Mouse (Mus musculus): ENCODE results near the gene Phkb. TPM values are rescaled to one million over a fixed set of nuclear protein-coding genes. Genes with fewer than 3 reads are reported as not detected.

The Phkb gene
- total and polyA plus RNA-seq, 3 experiments, result 14.1 to 18.6 TPM; not detected in 1

GRCm38 (mm10) chr8:85926107-85926506 lies 85.3 kb downstream of the Phkb start (continued):
- no peak for TF ChIP-seq USF2 (IDR thresholded peaks at IDR 0.05; ENCODE audit: borderline replicate concordance in 1 of 2, insufficient read depth in 1 of 2, low read depth in 1 of 2, low read length in 2 of 2)

GRCm38 (mm10) chr8:85936148-85936547 lies 95.4 kb downstream of the Phkb start:
- Histone ChIP-seq H3K9ac (ENCODE audit: control insufficient read depth, low read depth, low read length, poor library complexity, severe bottlenecking) (no peak overlapping the region), H3K4me3 (ENCODE audit: control insufficient read depth in 1 of 2, insufficient read depth in 1 of 2, low read depth in 2 of 2, low read length in 2 of 2) (no peak overlapping the region), H3K4me1 (ENCODE audit: control insufficient read depth in 1 of 2, insufficient read depth in 2 of 2, low read length in 2 of 2) (no peaks in the 10 kb centered on the region), H3K36me3 (ENCODE audit: control insufficient read depth in 1 of 2, insufficient read depth in 2 of 2, low read length in 2 of 2) (no peaks in the 10 kb centered on the region; a peak in 2 of 4 replicates), H3K79me2 (ENCODE audit: control insufficient read depth, insufficient read depth, low read length, poor library complexity) (no peaks in the 10 kb centered on the region), H3K27me3 (ENCODE audit: control insufficient read depth in 1 of 2, insufficient read depth in 2 of 2, low read length in 2 of 2) (no peaks in the 10 kb centered on the region), H3K27ac (ENCODE audit: control insufficient read depth, low read depth, low read length) (no peak overlapping the region), H3K9me3 (replicated peaks; ENCODE audit: insufficient read depth, low read length) (no peaks in the 10 kb centered on the region)
- TF ChIP-seq HCFC1 (IDR thresholded peaks at IDR 0.05; ENCODE audit: low read depth, low read length) (no peak), E2F4 (IDR thresholded peaks at IDR 0.05; ENCODE audit: borderline replicate concordance, low read depth, low read length) (no peak), ZNF384 (IDR thresholded peaks at IDR 0.05; ENCODE audit: low read depth, low read length) (no peak), NRF1 (IDR thresholded peaks at IDR 0.05; ENCODE audit: insufficient read depth, low read depth, low read length, poor library complexity, severe bottlenecking) (no peak), POLR2A (IDR thresholded peaks at IDR 0.05; ENCODE audit: control insufficient read depth in 1 of 2, insufficient read depth in 1 of 2, low read depth in 1 of 2, low read length in 2 of 2, poor library complexity in 1 of 2) (no peak), POLR2AphosphoS5 (IDR thresholded peaks at IDR 0.05; ENCODE audit: borderline replicate concordance, low read depth, low read length) (no peak), MAFK (IDR thresholded peaks at IDR 0.05; ENCODE audit: borderline replicate concordance, low read depth, low read length) (no peak), ZKSCAN1 (IDR thresholded peaks at IDR 0.05; ENCODE audit: low read depth, low read length) (no peak), JUND (IDR thresholded peaks at IDR 0.05; ENCODE audit: low read depth, low read length) (no peak), KAT2A (conservative IDR thresholded peaks at IDR 0.05; ENCODE audit: low read depth, low read length) (no peak), USF2 (IDR thresholded peaks at IDR 0.05; ENCODE audit: borderline replicate concordance in 1 of 2, insufficient read depth in 1 of 2, low read depth in 1 of 2, low read length in 2 of 2) (no peak), ELF1 (IDR thresholded peaks at IDR 0.05; ENCODE audit: low read depth, low read length) (no peak), TAL1 (IDR thresholded peaks at IDR 0.05; ENCODE audit: low read length) (no peak)
- DNase-seq (ENCODE audit: low read depth, low spot score), result no peak

GRCm38 (mm10) chr8:85937343-85937742 lies 96.6 kb downstream of the Phkb start:
- no peaks in the 10 kb centered on the region for H3K4me1 ChIP-seq (ENCODE audit: control insufficient read depth in 1 of 2, insufficient read depth in 2 of 2, low read length in 2 of 2)
- no peak overlapping the region for H3K4me3 ChIP-seq (ENCODE audit: control insufficient read depth in 1 of 2, insufficient read depth in 1 of 2, low read depth in 2 of 2, low read length in 2 of 2)
- peaks cover 0 to 3% of the 10 kb centered on the region in 2 experiments; a peak in 2 of 4 replicates for H3K36me3 ChIP-seq (ENCODE audit: control insufficient read depth in 1 of 2, insufficient read depth in 2 of 2, low read length in 2 of 2)
- H3K9ac ChIP-seq (ENCODE audit: control insufficient read depth, low read depth, low read length, poor library complexity, severe bottlenecking), result no peak overlapping the region
- no peak for TF ChIP-seq EP300 (IDR thresholded peaks at IDR 0.05; ENCODE audit: low read depth in 1 of 2, low read length in 2 of 2)
- no peak for TF ChIP-seq SMC3 (IDR thresholded peaks at IDR 0.05; ENCODE audit: low read depth, low read length)
- TF ChIP-seq NELFE (IDR thresholded peaks at IDR 0.05; ENCODE audit: low read depth, low read length), result no peak
- TF ChIP-seq KAT2A (conservative IDR thresholded peaks at IDR 0.05; ENCODE audit: low read depth, low read length), result no peak
- no peak for TF ChIP-seq TAL1 (IDR thresholded peaks at IDR 0.05; ENCODE audit: low read length)
- TF ChIP-seq MYC (IDR thresholded peaks at IDR 0.05; ENCODE audit: low read depth, low read length), result no peak
- TF ChIP-seq MAZ (IDR thresholded peaks at IDR 0.05; ENCODE audit: low read depth, low read length), result no peak
- TF ChIP-seq CHD1 (IDR thresholded peaks at IDR 0.05; ENCODE audit: low read depth, low read length), result no peak
- TF ChIP-seq GATA1 (IDR thresholded peaks at IDR 0.05; ENCODE audit: low read depth, low read length), result no peak
- no peak for TF ChIP-seq CHD2 (IDR thresholded peaks at IDR 0.05; ENCODE audit: low read length)
- TF ChIP-seq POLR2A (IDR thresholded peaks at IDR 0.05; ENCODE audit: control insufficient read depth in 1 of 2, insufficient read depth in 1 of 2, low read depth in 1 of 2, low read length in 2 of 2, poor library complexity in 1 of 2), result no peak
- TF ChIP-seq TCF12 (IDR thresholded peaks at IDR 0.05; ENCODE audit: low read depth, low read length), result no peak
- TF ChIP-seq ETS1 (IDR thresholded peaks at IDR 0.05; ENCODE audit: low read depth, low read length), result no peak
- no peak for TF ChIP-seq BHLHE40 (IDR thresholded peaks at IDR 0.05; ENCODE audit: borderline replicate concordance, low read depth, low read length)
- no peak for TF ChIP-seq UBTF (IDR thresholded peaks at IDR 0.05; ENCODE audit: borderline replicate concordance, insufficient read depth, low read depth, low read length)
- TF ChIP-seq POLR2AphosphoS5 (IDR thresholded peaks at IDR 0.05; ENCODE audit: borderline replicate concordance, low read depth, low read length), result no peak
- TF ChIP-seq POLR2AphosphoS2 (IDR thresholded peaks at IDR 0.05; ENCODE audit: low read length), result no peak
- no peak for TF ChIP-seq TBP (IDR thresholded peaks at IDR 0.05; ENCODE audit: low read depth, low read length)
- no peak for TF ChIP-seq ZC3H11A (IDR thresholded peaks at IDR 0.05; ENCODE audit: low read depth, low read length)
- no peaks in the 10 kb centered on the region for H3K9me3 ChIP-seq (replicated peaks; ENCODE audit: insufficient read depth, low read length)
- no peak overlapping the region for H3K27ac ChIP-seq (ENCODE audit: control insufficient read depth, low read depth, low read length)
- no peak for DNase-seq (ENCODE audit: low read depth, low spot score)
- no peaks in the 10 kb centered on the region for H3K79me2 ChIP-seq (ENCODE audit: control insufficient read depth, insufficient read depth, low read length, poor library complexity)
- no peaks in the 10 kb centered on the region for H3K27me3 ChIP-seq (ENCODE audit: control insufficient read depth in 1 of 2, insufficient read depth in 2 of 2, low read length in 2 of 2)

Data from MEL (cell line).